Mouse (Mus musculus) limb, embryonic 12.5 days (tissue): ENCODE measurements around the gene Aox1. TPM values are rescaled to one million over a fixed set of nuclear protein-coding genes. Genes with fewer than 3 reads are reported as not detected.

Experiments used
- ATAC-seq: fragments of 200-750 bp; cut with Nextera tagmentation; 2 replicates; pipeline ENCODE4 v1.8.0; 2017; ENCODE audit warnings: low read depth, moderate TSS enrichment; ENCODE audit not compliant: insufficient number of reproducible peaks, insufficient read depth, low FRiP score, low TSS enrichment
- H3K27ac ChIP-seq: fragments of 300-500 bp; sonication (generic); 2 replicates; pipeline ENCODE4 v1.5.1; 2016; ENCODE audit warnings: mild to moderate bottlenecking, moderate library complexity
- H3K27me3 ChIP-seq: fragments of 300-500 bp; sonication (generic); 2 replicates; pipeline ENCODE4 v1.6.1; 2016; ENCODE audit warnings: mild to moderate bottlenecking, moderate library complexity
- H3K36me3 ChIP-seq: fragments of 300-500 bp; sonication (generic); 2 replicates; pipeline ENCODE4 v1.6.1; 2016; ENCODE audit warnings: mild to moderate bottlenecking, moderate library complexity
- H3K4me1 ChIP-seq: fragments of 300-500 bp; sonication (generic); replicated peaks from 2 replicates; pipeline ENCODE4 v1.6.1; 2016
- H3K4me2 ChIP-seq: fragments of 300-500 bp; sonication (generic); 2 replicates; pipeline ENCODE4 v1.6.1; 2016; ENCODE audit warnings: mild to moderate bottlenecking, moderate library complexity
- H3K4me3 ChIP-seq: fragments of 300-500 bp; sonication (generic); replicated peaks from 2 replicates; pipeline ENCODE4 v1.5.1; 2016; ENCODE audit warnings: mild to moderate bottlenecking
- H3K9ac ChIP-seq: fragments of 300-500 bp; sonication (generic); replicated peaks from 2 replicates; pipeline ENCODE4 v1.6.1; 2016; ENCODE audit warnings: mild to moderate bottlenecking, moderate library complexity
- H3K9me3 ChIP-seq: fragments of 300-500 bp; sonication (generic); 2 replicates; pipeline ENCODE4 v1.6.1; 2016; ENCODE audit warnings: mild to moderate bottlenecking, moderate library complexity
- WGBS: fragments of 180-500 bp; shearing (Covaris S2); methylation state at CpG from one replicate; pipeline ENCODE4 v1.1.7; 2016; 5-methylcytosine and 5-hydroxymethylcytosine counted together
- polyA plus RNA-seq: library from polyadenylated mRNA; unstranded; fragments of >200 nt; fragmentation: Nextera tagmentation; extraction: Ambion mirVana; gene quantifications from 2 replicates; pipeline ENCODE4 v1.2.1, GENCODE M21; 2016

The Aox1 gene
- polyA plus RNA-seq, 1 experiment from 2014 or later, result 0.10 TPM

- 87% methylated on average over 4 of the region's 4 CpGs for WGBS
- no peaks in the 10 kb centered on the region for H3K9me3 ChIP-seq
- no peak overlapping the region for H3K9ac ChIP-seq
- no peaks in the 10 kb centered on the region for H3K4me1 ChIP-seq
- H3K27me3 ChIP-seq, result no peaks in the 10 kb centered on the region
- no peak overlapping the region for H3K27ac ChIP-seq
- no peaks in the 10 kb centered on the region for H3K36me3 ChIP-seq
- no peak overlapping the region for H3K4me3 ChIP-seq
- ATAC-seq, result no peak
- H3K4me2 ChIP-seq, result no peak overlapping the region
Observed at GRCm38 (mm10) chr1:58080446-58080845, 50.7 kb downstream of the Aox1 start.

DNA sequence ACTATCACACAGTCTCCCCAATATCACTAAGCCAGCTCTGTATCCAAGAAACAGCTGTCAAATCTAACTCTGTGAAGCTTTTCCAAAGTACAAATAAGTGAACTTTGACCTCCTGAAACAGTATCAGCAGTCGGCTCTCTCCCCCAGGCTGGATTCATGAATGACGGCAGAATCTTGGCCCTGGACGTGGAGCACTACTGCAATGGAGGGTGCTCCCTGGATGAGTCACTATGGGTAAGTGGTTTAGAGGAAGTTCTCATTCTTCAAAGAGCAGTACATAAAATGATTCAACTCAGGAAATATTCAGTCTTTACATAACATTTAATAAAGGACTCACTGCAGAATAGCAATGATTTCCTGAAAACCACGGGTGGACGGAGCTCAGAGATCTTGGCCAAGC, 51.6 kb downstream of the Aox1 start:
- Histone ChIP-seq H3K9me3 (no peaks in the 10 kb centered on the region), H3K4me1 (no peaks in the 10 kb centered on the region), H3K36me3 (no peaks in the 10 kb centered on the region), H3K4me2 (no peak overlapping the region), H3K9ac (no peak overlapping the region), H3K27ac (no peak overlapping the region), H3K27me3 (no peaks in the 10 kb centered on the region), H3K4me3 (no peak overlapping the region)
- ATAC-seq, result no peak
- 86% methylated on average over 5 of the region's 5 CpGs for WGBS

DNA sequence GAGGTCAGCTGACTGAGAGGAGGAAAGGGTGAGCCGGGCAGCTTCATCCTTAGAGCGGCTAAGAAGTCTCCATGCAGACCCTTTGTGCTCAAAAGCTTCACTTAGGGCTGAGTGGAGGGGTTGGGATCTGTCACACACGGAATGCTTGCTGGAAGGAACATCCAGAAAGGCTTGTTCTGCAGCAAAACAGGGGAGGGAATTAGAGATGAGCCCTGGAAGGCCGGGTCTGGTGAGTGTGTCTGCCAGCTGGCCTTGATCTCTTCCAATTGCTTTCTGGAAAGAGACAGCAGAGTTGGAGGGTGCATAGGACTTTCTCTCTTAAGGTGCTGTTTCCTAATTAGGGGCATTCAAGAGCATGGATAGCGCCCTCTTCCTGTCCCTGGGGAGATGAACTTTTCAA, 59.6 kb downstream of the Aox1 start:
- Histone ChIP-seq H3K4me1 (no peaks in the 10 kb centered on the region), H3K27ac (no peak overlapping the region), H3K36me3 (no peaks in the 10 kb centered on the region), H3K4me3 (no peak overlapping the region), H3K4me2 (no peak overlapping the region), H3K27me3 (no peaks in the 10 kb centered on the region), H3K9ac (no peak overlapping the region), H3K9me3 (no peaks in the 10 kb centered on the region)
- ATAC-seq, result no peak
- WGBS, result 61% methylated on average over 5 of the region's 5 CpGs

GRCm38 (mm10) chr1:58090191-58090590, 60.5 kb downstream of the Aox1 start:
- Histone ChIP-seq H3K4me1 (no peaks in the 10 kb centered on the region), H3K4me3 (no peak overlapping the region), H3K9me3 (no peaks in the 10 kb centered on the region), H3K4me2 (no peak overlapping the region), H3K9ac (no peak overlapping the region), H3K27me3 (no peaks in the 10 kb centered on the region), H3K36me3 (no peaks in the 10 kb centered on the region), H3K27ac (0 out of 2 replicates have a peak overlapping the region, but pooled peaks have one; percentile 2)
- no peak for ATAC-seq
- 48% methylated on average over 4 of the region's 4 CpGs for WGBS

- H3K9me3 ChIP-seq, result no peaks in the 10 kb centered on the region
- no peak overlapping the region for H3K9ac ChIP-seq
- ATAC-seq, result no peak
- WGBS, result 76% methylated on average over 3 of the region's 3 CpGs
- no peaks in the 10 kb centered on the region for H3K36me3 ChIP-seq
- no peaks in the 10 kb centered on the region for H3K4me1 ChIP-seq
- no peak overlapping the region for H3K4me3 ChIP-seq
- H3K27ac ChIP-seq, result no peak overlapping the region
- no peak overlapping the region for H3K4me2 ChIP-seq
- no peaks in the 10 kb centered on the region for H3K27me3 ChIP-seq
Observed at GRCm38 (mm10) chr1:58091213-58091612, 61.5 kb downstream of the Aox1 start.

- ATAC-seq, result no peak
- Histone ChIP-seq H3K9ac (no peak overlapping the region), H3K4me1 (no peaks in the 10 kb centered on the region), H3K27ac (no peak overlapping the region), H3K36me3 (no peaks in the 10 kb centered on the region), H3K27me3 (no peaks in the 10 kb centered on the region), H3K4me2 (no peak overlapping the region), H3K9me3 (no peaks in the 10 kb centered on the region), H3K4me3 (no peak overlapping the region)
- WGBS, result 80% methylated on average over 2 of the region's 2 CpGs
Observed at GRCm38 (mm10) chr1:58091992-58092560, 62.3 kb downstream of the Aox1 start.

- ATAC-seq, result no peak
- Histone ChIP-seq H3K27me3 (no peaks in the 10 kb centered on the region), H3K4me1 (no peaks in the 10 kb centered on the region), H3K36me3 (no peaks in the 10 kb centered on the region), H3K27ac (no peak overlapping the region), H3K4me3 (no peak overlapping the region), H3K4me2 (no peak overlapping the region), H3K9me3 (no peaks in the 10 kb centered on the region), H3K9ac (no peak overlapping the region)
- WGBS, result 87% methylated on average over 6 of the region's 6 CpGs
Observed at GRCm38 (mm10) chr1:58097338-58097737, 67.6 kb downstream of the Aox1 start.

- H3K27me3 ChIP-seq, result no peaks in the 10 kb centered on the region
- H3K4me1 ChIP-seq, result no peaks in the 10 kb centered on the region
- no peaks in the 10 kb centered on the region for H3K36me3 ChIP-seq
- no peaks in the 10 kb centered on the region for H3K9me3 ChIP-seq
- H3K27ac ChIP-seq, result no peak overlapping the region
- no peak overlapping the region for H3K4me3 ChIP-seq
- H3K9ac ChIP-seq, result no peak overlapping the region
- H3K4me2 ChIP-seq, result no peak overlapping the region
- no peak for ATAC-seq
Observed at GRCm38 (mm10) chr1:58099119-58099518, 69.4 kb downstream of the Aox1 start.

DNA sequence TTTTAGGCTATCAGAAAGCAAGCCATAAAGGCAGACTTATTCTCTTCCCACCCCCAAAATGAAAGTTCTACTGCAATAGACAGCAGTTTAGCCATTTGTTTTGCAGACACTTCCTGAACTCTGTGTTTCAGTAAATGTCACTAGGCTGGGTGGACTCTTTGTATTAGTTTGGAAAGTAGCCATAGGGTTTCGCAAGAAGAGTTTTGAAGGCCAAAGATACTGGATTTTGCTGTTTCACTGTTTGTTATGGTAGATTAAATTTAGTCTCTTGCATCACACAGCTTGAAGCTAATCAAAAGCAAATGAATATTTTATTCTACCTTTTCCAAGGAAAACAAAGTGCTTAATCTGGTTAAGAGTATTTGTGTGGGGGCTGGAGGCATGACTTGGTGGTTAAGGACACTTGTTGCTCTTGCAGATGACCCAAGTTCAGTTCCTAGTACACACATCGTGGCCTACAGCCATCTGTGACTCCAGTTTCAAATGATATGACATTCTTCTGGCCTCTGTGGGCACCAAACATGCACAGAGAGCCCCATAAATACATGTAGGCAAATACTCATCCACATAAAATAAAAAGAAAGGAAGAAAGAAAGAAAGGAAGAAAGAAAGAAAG, 71.9 kb downstream of the Aox1 start:
- ATAC-seq, result no peak
- Histone ChIP-seq H3K4me2 (no peak overlapping the region), H3K9ac (no peak overlapping the region), H3K36me3 (no peaks in the 10 kb centered on the region), H3K9me3 (no peaks in the 10 kb centered on the region), H3K27ac (no peak overlapping the region), H3K4me3 (no peak overlapping the region), H3K4me1 (no peaks in the 10 kb centered on the region), H3K27me3 (no peaks in the 10 kb centered on the region)
- 71% methylated on average over 2 of the region's 2 CpGs for WGBS

DNA sequence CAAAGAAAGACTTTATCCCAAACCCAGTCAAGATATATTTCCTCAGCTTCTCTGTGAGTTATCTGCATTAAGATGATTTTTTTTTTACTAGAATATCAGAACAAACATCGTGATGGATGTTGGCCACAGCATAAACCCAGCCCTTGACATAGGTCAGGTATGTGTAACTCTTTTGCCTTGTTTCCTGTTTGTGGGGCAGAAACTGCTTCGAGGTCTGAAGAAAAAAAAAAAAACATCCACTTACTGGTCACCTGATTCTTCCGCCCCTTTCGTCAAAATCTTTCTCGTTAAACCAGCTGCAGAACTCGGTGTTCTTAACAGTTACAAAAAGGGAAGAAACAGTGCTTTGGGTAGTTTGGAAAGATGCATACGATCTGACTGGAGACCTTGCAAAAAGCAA, 72.8 kb downstream of the Aox1 start:
- H3K9me3 ChIP-seq, result no peaks in the 10 kb centered on the region
- no peak for ATAC-seq
- no peak overlapping the region for H3K4me3 ChIP-seq
- no peaks in the 10 kb centered on the region for H3K27me3 ChIP-seq
- H3K9ac ChIP-seq, result no peak overlapping the region
- no peak overlapping the region for H3K27ac ChIP-seq
- 66% methylated on average over 7 of the region's 7 CpGs for WGBS
- no peaks in the 10 kb centered on the region for H3K4me1 ChIP-seq
- H3K4me2 ChIP-seq, result no peak overlapping the region
- H3K36me3 ChIP-seq, result no peaks in the 10 kb centered on the region

DNA sequence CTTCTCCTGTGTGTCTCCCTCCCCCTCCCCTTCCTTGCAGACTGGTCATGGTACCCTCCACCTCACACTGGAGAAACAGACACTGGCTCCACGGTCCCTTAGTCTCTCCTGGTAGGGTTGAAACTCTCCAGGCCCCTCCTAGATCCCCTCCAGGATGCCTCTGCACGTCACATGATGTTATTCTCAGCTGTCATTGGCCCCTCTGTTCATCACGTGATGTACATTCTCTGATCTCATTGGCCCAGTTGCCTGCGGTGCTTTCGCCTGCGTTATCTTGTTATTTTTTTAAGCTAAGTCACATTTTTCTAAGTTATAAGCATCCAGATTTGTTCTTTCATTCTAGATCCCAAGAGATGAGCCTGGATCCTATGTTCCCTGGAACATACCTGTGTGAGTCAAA, 76.0 kb downstream of the Aox1 start:
- WGBS, result 87% methylated on average over 6 of the region's 6 CpGs

DNA sequence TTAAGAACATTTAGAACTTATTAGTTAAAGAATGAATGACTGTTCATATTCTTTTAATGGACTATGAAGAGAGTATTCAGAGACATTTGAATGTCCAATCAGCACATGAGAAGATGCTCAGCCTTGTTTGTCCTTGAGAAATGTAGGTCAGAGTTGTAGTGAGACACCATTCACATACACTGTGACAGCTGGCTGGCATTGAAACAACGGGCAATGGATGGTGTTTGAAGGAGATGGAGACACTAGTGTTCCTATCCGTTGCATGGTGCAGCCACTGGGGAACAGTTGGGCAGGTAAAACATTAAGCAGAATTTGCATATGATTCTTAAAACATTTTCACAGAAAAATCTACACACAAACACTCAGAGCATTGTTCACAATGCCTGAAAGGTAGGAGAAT, 77.3 kb downstream of the Aox1 start:
- no peak overlapping the region for H3K9ac ChIP-seq
- no peaks in the 10 kb centered on the region for H3K36me3 ChIP-seq
- no peak overlapping the region for H3K4me3 ChIP-seq
- 0 out of 2 replicates have a peak, but pooled peaks cover 3% of the 10 kb centered on the region for H3K27me3 ChIP-seq
- no peaks in the 10 kb centered on the region for H3K9me3 ChIP-seq
- 83% methylated on average over 2 of the region's 2 CpGs for WGBS
- no peaks in the 10 kb centered on the region for H3K4me1 ChIP-seq
- no peak overlapping the region for H3K27ac ChIP-seq
- no peak for ATAC-seq
- H3K4me2 ChIP-seq, result no peak overlapping the region

More for the DNA sequence above, 76.0 kb downstream of the Aox1 start:
- Histone ChIP-seq H3K4me3 (no peak overlapping the region), H3K4me1 (no peaks in the 10 kb centered on the region), H3K36me3 (no peaks in the 10 kb centered on the region), H3K27me3 (0 out of 2 replicates have a peak, but pooled peaks cover 3% of the 10 kb centered on the region), H3K27ac (no peak overlapping the region), H3K9ac (no peak overlapping the region), H3K4me2 (no peak overlapping the region), H3K9me3 (no peaks in the 10 kb centered on the region)
- ATAC-seq, result no peak
